Mouse (Mus musculus) liver, embryonic 14.5 days (tissue): ENCODE data around the gene Smg5.

Experiments
- CTCF ChIP-seq: IDR thresholded peaks from 2 replicates; pipeline ENCODE4 v1.5.1; 2016; ENCODE audit warnings: antibody characterized with exemption, low read depth, control low read depth
- EP300 ChIP-seq: IDR thresholded peaks from 2 replicates; pipeline ENCODE4 v1.6.1; 2016; ENCODE audit warnings: antibody characterized with exemption, low read depth

DNA sequence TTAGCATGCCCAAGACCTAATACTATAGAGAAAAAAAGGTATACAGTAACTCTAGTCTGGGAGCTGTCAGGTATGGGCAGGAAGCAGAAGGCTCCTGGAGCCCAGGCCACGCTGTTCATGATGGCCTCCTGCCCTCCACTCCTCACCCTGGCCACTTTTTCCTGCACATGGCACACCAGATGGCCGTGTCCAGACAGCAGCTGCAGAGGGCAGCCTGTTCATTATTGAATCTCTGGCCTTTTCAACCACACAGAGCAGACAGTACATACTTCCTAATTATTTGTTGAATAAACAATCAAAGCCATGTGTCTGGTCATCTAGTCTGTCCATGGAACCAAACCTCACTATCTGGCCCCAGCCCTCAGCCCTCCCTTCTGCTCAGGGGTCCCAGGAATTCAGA is 62.6 kb downstream of the Smg5 start:
- TF ChIP-seq CTCF, result no peak
- no peak for TF ChIP-seq EP300
